Mouse (Mus musculus) liver, embryonic 11.5 days (tissue): ENCODE measurements around the gene Gm8232. TPM values are rescaled to one million over a fixed set of nuclear protein-coding genes. Genes with fewer than 3 reads are reported as not detected.
"Not testable (repeated sequence)": the region's sequence is repeated elsewhere in the genome, so short reads cannot be mapped to it uniquely, and the experiment has no call there.

Experiments
- ATAC-seq: fragments of 200-750 bp; cut with Nextera tagmentation; replicated peaks from 2 replicates; pipeline ENCODE4 v1.8.0; 2017; ENCODE audit warnings: moderate number of reproducible peaks, mild to moderate bottlenecking, moderate TSS enrichment, moderate library complexity; ENCODE audit not compliant: low FRiP score
- DNase-seq: peaks from one replicate; pipeline ENCODE4 v3.0.0-alpha.2; 2017; ENCODE audit warnings: low spot score
- H3K27ac ChIP-seq: fragments of 300-500 bp; sonication (generic); 2 replicates; pipeline ENCODE4 v1.5.1; 2014; ENCODE audit warnings: mild to moderate bottlenecking, low read depth, low read length, control low read depth
- H3K27me3 ChIP-seq: fragments of 300-500 bp; sonication (generic); replicated peaks from 2 replicates; pipeline ENCODE4 v1.6.1; 2014; ENCODE audit warnings: low read length, mixed read lengths; ENCODE audit not compliant: control insufficient read depth, insufficient read depth
- H3K36me3 ChIP-seq: fragments of 300-500 bp; sonication (generic); 2 replicates; pipeline ENCODE4 v1.6.1; 2014; ENCODE audit warnings: mild to moderate bottlenecking, low read length, moderate library complexity, mixed read lengths; ENCODE audit not compliant: control insufficient read depth, insufficient read depth
- H3K4me1 ChIP-seq: fragments of 300-500 bp; sonication (generic); replicated peaks from 2 replicates; pipeline ENCODE4 v1.6.1; 2014; ENCODE audit warnings: low read length, mixed read lengths; ENCODE audit not compliant: control insufficient read depth, insufficient read depth
- H3K4me2 ChIP-seq: fragments of 300-500 bp; sonication (generic); 2 replicates; pipeline ENCODE4 v1.6.1; 2014; ENCODE audit warnings: mild to moderate bottlenecking, control low read depth, moderate library complexity
- H3K4me3 ChIP-seq: fragments of 300-500 bp; sonication (generic); 2 replicates; pipeline ENCODE4 v1.5.1; 2014; ENCODE audit warnings: low read depth, low read length, control low read depth
- H3K9ac ChIP-seq: fragments of 300-500 bp; sonication (generic); 2 replicates; pipeline ENCODE4 v1.6.1; 2014; ENCODE audit warnings: low read depth, low read length, control low read depth
- H3K9me3 ChIP-seq: fragments of 300-500 bp; sonication (generic); 2 replicates; pipeline ENCODE4 v1.6.1; 2016; ENCODE audit warnings: low read length, inconsistent platforms, mixed read lengths; ENCODE audit not compliant: control insufficient read depth
- WGBS: fragments of 180-500 bp; shearing (Covaris S2); extraction: QIAGEN DNeasy Blood & Tissue Kit; methylation state at CpG from one replicate; pipeline ENCODE4 v1.1.7; 2014; 5-methylcytosine and 5-hydroxymethylcytosine counted together
- polyA plus RNA-seq: library from polyadenylated mRNA; unstranded; fragments of >200 nt; fragmentation: Nextera tagmentation; extraction: Ambion mirVana; gene quantifications from 2 replicates; pipeline ENCODE4 v1.2.1, GENCODE M21; 2014

The Gm8232 gene
- polyA plus RNA-seq = not detected in 2 replicates

GRCm38 (mm10) chr14:44433335-44433734 is at the start of gene Gm8232:
TSS of gene Gm8232 (plus strand) at chr14:44433635.
- not testable (repeated sequence) for ATAC-seq, DNase-seq

GRCm38 (mm10) chr14:44384233-44384632 is 49.2 kb upstream of the Gm8232 start:
- not testable (repeated sequence) for H3K4me1 ChIP-seq, H3K27ac ChIP-seq, H3K9me3 ChIP-seq, H3K4me3 ChIP-seq, H3K36me3 ChIP-seq, H3K4me2 ChIP-seq, H3K9ac ChIP-seq, ATAC-seq, H3K27me3 ChIP-seq, DNase-seq
- 69% methylated on average over 3 of the region's 4 CpGs for WGBS

More at GRCm38 (mm10) chr14:44433335-44433734, at the start of gene Gm8232:
- H3K4me1 ChIP-seq, H3K27ac ChIP-seq, H3K9me3 ChIP-seq, H3K4me2 ChIP-seq, H3K27me3 ChIP-seq, H3K9ac ChIP-seq, H3K4me3 ChIP-seq, H3K36me3 ChIP-seq: not testable (repeated sequence)
- 81% methylated on average over 2 of the region's 3 CpGs for WGBS

- not testable (repeated sequence) for H3K4me1 ChIP-seq, H3K27ac ChIP-seq, H3K9me3 ChIP-seq, H3K27me3 ChIP-seq, H3K36me3 ChIP-seq, H3K9ac ChIP-seq, DNase-seq, ATAC-seq, H3K4me3 ChIP-seq, H3K4me2 ChIP-seq
- no CpG with 5 or more reads among the region's 2 CpGs for WGBS
Observed at GRCm38 (mm10) chr14:44410588-44410987, 22.8 kb upstream of the Gm8232 start, which contains the start of gene Gm3371. TSS of gene Gm3371 (minus strand) at chr14:44410688.

Other genes starting within 250 kb of the Gm8232 start
- not detected in 2 replicates for gene Gm8212, start 236.0 kb upstream of the Gm8232 start, polyA plus RNA-seq
- not detected in 2 replicates for gene 4930503E14Rik, start 220.4 kb upstream of the Gm8232 start, polyA plus RNA-seq
- not detected in 2 replicates for gene Gm8220, start 148.1 kb upstream of the Gm8232 start, polyA plus RNA-seq
- gene Gm5930, start 95.1 kb upstream of the Gm8232 start, polyA plus RNA-seq = not detected in 2 replicates
- gene Gm8229, start 68.3 kb upstream of the Gm8232 start, polyA plus RNA-seq = not detected in 2 replicates
- gene Gm3371, start 22.9 kb upstream of the Gm8232 start, polyA plus RNA-seq = not detected in 2 replicates
- gene BC061237, start 58.8 kb downstream of the Gm8232 start, polyA plus RNA-seq = not detected in 2 replicates
- gene Gm17093, start 84.6 kb downstream of the Gm8232 start, polyA plus RNA-seq = not detected in 2 replicates
- gene Gm8247, start 149.5 kb downstream of the Gm8232 start, polyA plus RNA-seq = not detected in 2 replicates
- gene Gm5624, start 194.3 kb downstream of the Gm8232 start, polyA plus RNA-seq = not detected in 2 replicates